Mouse (Mus musculus) MEL (cell line): ENCODE results near the gene Zc3h12d. TPM values are rescaled to one million over a fixed set of nuclear protein-coding genes. Genes with fewer than 3 reads are reported as not detected.

Experiments used
- DNase-seq: peaks from one replicate; pipeline ENCODE4 v3.0.0; 2011; ENCODE audit warnings: low read depth, low spot score
- H3K27ac ChIP-seq: 2 replicates; pipeline ENCODE4 v1.5.1; 2012; ENCODE audit warnings: low read depth, mild to moderate bottlenecking, control low read depth, low read length, moderate library complexity; ENCODE audit not compliant: control insufficient read depth
- H3K27me3 ChIP-seq, 2 experiments: fragments of 150-350 bp in 1 of 2; sonication (generic) in 1 of 2; 2 replicates each; pipeline ENCODE4 v1.6.1; 2012; ENCODE audit warnings: low read length in 2 of 2, mild to moderate bottlenecking in 2 of 2, improper control_type of control experiment in 1 of 2, moderate library complexity in 1 of 2; ENCODE audit not compliant: insufficient read depth in 2 of 2, control insufficient read depth in 1 of 2
- H3K36me3 ChIP-seq, 2 experiments: 2 replicates each; pipeline ENCODE4 v1.6.1; 2012 to 2014; ENCODE audit warnings: low read length in 2 of 2, improper control_type of control experiment in 1 of 2, inconsistent platforms in 1 of 2, mild to moderate bottlenecking in 1 of 2; ENCODE audit not compliant: insufficient read depth in 2 of 2, control insufficient read depth in 1 of 2
- H3K4me1 ChIP-seq, 2 experiments: fragments of 150-350 bp in 1 of 2; sonication (generic) in 1 of 2; 2 replicates each; pipeline ENCODE4 v1.6.1; 2012; ENCODE audit warnings: low read length in 2 of 2, improper control_type of control experiment in 1 of 2, mild to moderate bottlenecking in 1 of 2; ENCODE audit not compliant: insufficient read depth in 2 of 2, control insufficient read depth in 1 of 2
- H3K4me3 ChIP-seq, 2 experiments: fragments of 150-350 bp in 1 of 2; sonication (generic) in 1 of 2; 2 replicates each; pipeline ENCODE4 v1.5.1; 2012; ENCODE audit warnings: low read depth in 2 of 2, low read length in 2 of 2, mild to moderate bottlenecking in 2 of 2, moderate library complexity in 2 of 2, control low read depth in 1 of 2, improper control_type of control experiment in 1 of 2; ENCODE audit not compliant: control insufficient read depth in 1 of 2, insufficient read depth in 1 of 2
- H3K79me2 ChIP-seq: 2 replicates; pipeline ENCODE4 v1.6.1; 2012; ENCODE audit warnings: mild to moderate bottlenecking, low read length, moderate library complexity; ENCODE audit not compliant: control insufficient read depth, poor library complexity, insufficient read depth
- H3K9ac ChIP-seq: 2 replicates; pipeline ENCODE4 v1.6.1; 2012; ENCODE audit warnings: low read depth, mild to moderate bottlenecking, control low read depth, low read length, moderate library complexity; ENCODE audit not compliant: control insufficient read depth, poor library complexity, severe bottlenecking
- H3K9me3 ChIP-seq: fragments of 150-350 bp; sonication (generic); replicated peaks from 2 replicates; pipeline ENCODE4 v1.6.1; 2012; ENCODE audit warnings: mild to moderate bottlenecking, low read length, improper control_type of control experiment, moderate library complexity; ENCODE audit not compliant: insufficient read depth
- BHLHE40 ChIP-seq: IDR thresholded peaks from 2 replicates; pipeline ENCODE4 v1.6.1; 2012; ENCODE audit warnings: low read depth, mild to moderate bottlenecking, inconsistent platforms, low read length, improper control_type of control experiment, borderline replicate concordance
- CHD1 ChIP-seq: IDR thresholded peaks from 2 replicates; pipeline ENCODE4 v1.6.1; 2012; ENCODE audit warnings: low read depth, mild to moderate bottlenecking, inconsistent platforms, low read length, improper control_type of control experiment
- CHD2 ChIP-seq: IDR thresholded peaks from 2 replicates; pipeline ENCODE4 v1.6.1; 2011; ENCODE audit warnings: low read length, improper control_type of control experiment
- ELF1 ChIP-seq: IDR thresholded peaks from 2 replicates; pipeline ENCODE4 v1.6.1; 2014; ENCODE audit warnings: low read depth, mild to moderate bottlenecking, inconsistent platforms, low read length, improper control_type of control experiment, moderate library complexity
- HCFC1 ChIP-seq: IDR thresholded peaks from 2 replicates; pipeline ENCODE4 v1.6.1; 2012; ENCODE audit warnings: low read depth, mild to moderate bottlenecking, inconsistent platforms, low read length, improper control_type of control experiment, moderate library complexity
- JUND ChIP-seq: IDR thresholded peaks from 2 replicates; pipeline ENCODE4 v1.6.1; 2011; ENCODE audit warnings: low read depth, mild to moderate bottlenecking, improper control_type of control experiment, low read length
- KAT2A ChIP-seq: conservative IDR thresholded peaks from 2 replicates; pipeline ENCODE4 v1.6.1; 2012; ENCODE audit warnings: low read depth, low read length, improper control_type of control experiment, inconsistent platforms
- MAFK ChIP-seq: IDR thresholded peaks from 2 replicates; pipeline ENCODE4 v1.6.1; 2011; ENCODE audit warnings: low read depth, mild to moderate bottlenecking, low read length, improper control_type of control experiment, borderline replicate concordance
- MXI1 ChIP-seq: IDR thresholded peaks from 2 replicates; pipeline ENCODE4 v1.6.1; 2011; ENCODE audit warnings: mild to moderate bottlenecking, low read depth, low read length, improper control_type of control experiment
- MYB ChIP-seq: IDR thresholded peaks from 2 replicates; pipeline ENCODE4 v1.6.1; 2011; ENCODE audit warnings: mild to moderate bottlenecking, low read depth, low read length, improper control_type of control experiment
- NELFE ChIP-seq: IDR thresholded peaks from 2 replicates; pipeline ENCODE4 v1.6.1; 2011; ENCODE audit warnings: low read depth, low read length, improper control_type of control experiment
- POLR2A ChIP-seq, 2 experiments: IDR thresholded peaks; 2 replicates each; pipeline ENCODE4 v1.6.1; 2011 to 2012; ENCODE audit warnings: low read length in 2 of 2, mild to moderate bottlenecking in 2 of 2, control low read depth in 1 of 2, improper control_type of control experiment in 1 of 2, low read depth in 1 of 2, moderate library complexity in 1 of 2; ENCODE audit not compliant: control insufficient read depth in 1 of 2, insufficient read depth in 1 of 2, poor library complexity in 1 of 2
- RCOR1 ChIP-seq: IDR thresholded peaks from 2 replicates; pipeline ENCODE4 v1.6.1; 2012; ENCODE audit warnings: low read depth, mild to moderate bottlenecking, inconsistent platforms, low read length, improper control_type of control experiment
- SIN3A ChIP-seq: IDR thresholded peaks from 2 replicates; pipeline ENCODE4 v1.6.1; 2012; ENCODE audit warnings: low read length, improper control_type of control experiment, inconsistent platforms
- UBTF ChIP-seq: IDR thresholded peaks from 2 replicates; pipeline ENCODE4 v1.6.1; 2012; ENCODE audit warnings: low read depth, mild to moderate bottlenecking, inconsistent platforms, low read length, improper control_type of control experiment, moderate library complexity, borderline replicate concordance; ENCODE audit not compliant: insufficient read depth
- polyA plus RNA-seq, 2 experiments: library from polyadenylated mRNA; stranded (reverse) in 1 of 2; unstranded in 1 of 2; fragments of >175 nt in 1 of 2; fragments of >200 nt in 1 of 2; gene quantifications; 2 replicates each; pipeline versions ENCODE4 v1.2.1 to v1.2.4; 2012; ENCODE audit warnings: low replicate concordance in 2 of 2, low read depth in 1 of 2; ENCODE audit not compliant: insufficient read length in 2 of 2, insufficient read depth in 1 of 2, missing spikeins in 1 of 2
- total RNA-seq: library from RNA; depleted of rRNA; stranded (reverse); fragments of 300-350 nt; gene quantifications from 2 replicates; pipeline ENCODE4 v1.2.3, GENCODE M21; 2012

The Zc3h12d gene
- total and polyA plus RNA-seq, 3 experiments, result not detected

- no peak for DNase-seq
- Histone ChIP-seq H3K9me3 (no peaks in the 10 kb centered on the region), H3K9ac (no peak overlapping the region), H3K4me3 (no peak overlapping the region), H3K79me2 (no peaks in the 10 kb centered on the region), H3K27ac (no peak overlapping the region), H3K4me1 (0 out of 4 replicates have a peak, but pooled peaks cover 0 to 3% of the 10 kb centered on the region in 2 experiments), H3K27me3 (no peaks in the 10 kb centered on the region), H3K36me3 (no peaks in the 10 kb centered on the region)
- no peak for TF ChIP-seq MAFK
Observed at GRCm38 (mm10) chr10:7838874-7839421, 6.7 kb downstream of the Zc3h12d start.

- Histone ChIP-seq H3K27me3 (no peaks in the 10 kb centered on the region), H3K9me3 (no peaks in the 10 kb centered on the region), H3K36me3 (no peaks in the 10 kb centered on the region), H3K4me3 (no peak overlapping the region), H3K9ac (no peak overlapping the region), H3K27ac (no peak overlapping the region), H3K79me2 (no peaks in the 10 kb centered on the region), H3K4me1 (0 out of 4 replicates have a peak, but pooled peaks cover 0 to 3% of the 10 kb centered on the region in 2 experiments)
- no peak for TF ChIP-seq RCOR1
- TF ChIP-seq BHLHE40, result no peak
- TF ChIP-seq CHD1, result no peak
- TF ChIP-seq HCFC1, result no peak
- no peak for TF ChIP-seq CHD2
- no peak for TF ChIP-seq NELFE
- no peak for TF ChIP-seq UBTF
- no peak for TF ChIP-seq POLR2A (IDR thresholded peaks at IDR 0.05; ENCODE audit: control insufficient read depth in 1 of 2, insufficient read depth in 1 of 2, low read depth in 1 of 2, low read length in 2 of 2, poor library complexity in 1 of 2)
- TF ChIP-seq JUND, result no peak
- no peak for TF ChIP-seq ELF1
- TF ChIP-seq KAT2A, result no peak
- no peak for TF ChIP-seq MXI1
- TF ChIP-seq SIN3A, result no peak
- no peak for TF ChIP-seq MYB
- no peak for DNase-seq
Observed at GRCm38 (mm10) chr10:7839551-7840352, 7.5 kb downstream of the Zc3h12d start.
